Mouse (Mus musculus) left cerebral cortex, postnatal 10 days (tissue): Measurements from ENCODE around the gene Vdac1. TPM values are rescaled to one million over a fixed set of nuclear protein-coding genes. Genes with fewer than 3 reads are reported as not detected.
A peak's percentile ranks its signal among the peaks of the same experiment; 100 is the strongest.

Experiments
- DNase-seq, 2 experiments: peaks; one replicate each; pipeline ENCODE4 v3.0.0; 2021 to 2022; ENCODE audit warnings: low spot score in 2 of 2, mixed read lengths in 1 of 2; ENCODE audit errors: extremely low spot score in 1 of 2
- intact Hi-C: fragments of 180-260 bp; cut with DNase I; formaldehyde crosslinking; loops from one replicate; pipeline ENCODE4 v1.15.1; 2025
- total RNA-seq, 2 experiments: library from RNA; stranded (reverse); gene quantifications; 2 replicates each; pipeline ENCODE4 v1.2.3; 2021

Gene Vdac1
- total RNA-seq, 2 experiments from 2014 or later: 588 to 615 TPM

DNA sequence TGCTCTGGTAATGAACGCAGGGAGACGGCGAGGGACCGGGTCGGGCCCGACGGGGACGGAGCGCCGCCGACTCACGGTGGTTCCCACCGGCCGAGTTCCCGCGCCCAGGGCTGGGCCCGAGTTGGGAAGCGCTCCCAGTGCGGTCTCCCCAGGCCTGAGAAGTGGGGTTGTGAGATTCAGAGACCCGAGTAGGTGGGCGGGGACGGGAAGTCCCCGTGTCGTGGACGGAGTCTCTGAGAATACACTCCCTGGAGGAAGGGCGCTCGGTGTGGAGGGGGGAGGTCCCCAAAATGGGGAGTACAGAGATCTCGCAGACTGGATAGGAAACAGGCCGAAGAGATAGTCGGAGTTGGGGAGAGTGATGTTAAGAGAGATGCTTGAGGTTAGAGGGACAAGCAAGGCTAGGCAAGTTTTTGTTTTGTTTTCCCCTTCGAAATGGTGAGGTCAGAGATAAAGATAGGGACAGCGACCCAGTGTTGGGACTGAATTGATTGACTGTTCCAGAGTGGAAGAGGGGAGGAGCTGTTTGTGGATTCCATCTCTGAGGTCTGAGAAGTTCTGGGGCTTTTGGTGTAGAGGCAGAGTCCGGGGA, 36.0 kb downstream of the Vdac1 start:
- intact Hi-C loops: no loop called here
- peak in 1 of 2 experiments; percentile 68 for DNase-seq

DNA sequence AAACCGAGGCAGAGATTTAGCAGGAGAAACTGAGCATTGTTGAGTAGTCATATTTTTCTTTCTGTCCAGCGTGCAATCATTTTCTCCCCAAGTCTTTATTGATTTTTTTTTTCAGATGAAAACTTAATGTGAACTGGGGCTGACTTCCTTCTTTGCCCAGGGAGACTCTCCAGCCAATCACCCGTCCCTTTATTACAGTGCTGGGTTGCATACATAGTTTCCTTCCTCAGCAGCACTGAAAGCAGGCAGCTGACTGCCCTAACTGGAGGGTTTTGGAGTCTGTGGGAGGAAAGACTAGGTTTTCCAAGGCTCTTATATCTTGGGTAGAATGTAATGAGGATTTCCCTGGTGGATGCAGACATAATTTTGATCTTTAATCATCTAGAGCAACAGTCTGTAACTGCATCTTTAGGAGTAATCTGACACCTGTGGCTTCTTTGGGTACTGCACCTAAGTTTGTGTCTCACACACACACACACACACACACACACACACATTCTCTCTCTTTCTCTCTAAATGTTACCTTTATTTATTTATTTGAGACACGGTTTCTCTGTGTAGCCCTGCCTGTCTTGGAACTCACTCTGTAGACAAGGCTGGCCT, 36.8 kb downstream of the Vdac1 start:
- DNase-seq: no peak
- intact Hi-C loops: no loop called here

- DNase-seq: no peak
- intact Hi-C loops: no loop called here
Measured at GRCm38 (mm10) chr11:52401476-52401875, 40.8 kb downstream of the Vdac1 start.

DNA sequence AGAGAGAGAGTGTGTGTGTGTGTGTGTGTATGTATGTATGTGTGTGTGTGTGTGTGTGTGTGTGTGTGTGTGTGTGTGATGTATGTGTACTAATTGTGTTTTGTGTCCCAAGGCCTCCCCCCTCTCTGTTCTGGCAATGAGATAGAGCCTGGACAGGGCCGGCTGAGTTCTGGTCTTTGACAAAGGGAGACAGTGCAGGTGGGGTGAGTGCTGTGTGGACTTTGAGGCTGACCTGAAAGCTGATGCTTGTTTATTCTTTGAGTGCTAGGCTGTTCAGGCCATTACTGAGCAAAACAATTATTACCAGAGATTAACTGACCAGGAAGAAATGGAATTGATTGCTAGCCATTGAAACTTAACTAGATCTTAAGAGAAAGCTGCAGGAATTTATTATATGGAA, 41.9 kb downstream of the Vdac1 start:
- intact Hi-C loops: no loop called here
- no peak for DNase-seq

DNA sequence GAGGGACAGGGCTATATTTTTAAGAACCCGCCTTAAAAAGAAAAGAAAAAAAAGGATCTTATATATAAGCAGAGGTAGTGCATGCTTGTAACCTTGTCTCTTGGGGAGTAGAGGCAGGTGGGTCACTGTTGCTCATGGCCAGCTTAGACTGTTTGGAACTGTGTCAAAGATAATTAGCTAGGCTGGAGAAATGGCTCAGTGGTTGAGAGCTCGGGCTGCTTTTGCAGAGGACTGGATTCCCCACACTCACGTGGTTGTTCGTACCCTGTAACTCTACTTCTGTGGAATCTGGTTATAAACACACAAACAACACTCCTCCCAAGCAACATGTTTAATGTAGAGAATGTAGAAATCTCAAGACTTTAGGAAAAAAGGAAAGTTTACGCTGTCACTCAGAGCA, 43.5 kb downstream of the Vdac1 start:
- no peak for DNase-seq
- intact Hi-C loops: no loop called here

- intact Hi-C loops: no loop called here
- peak in 1 of 2 experiments; percentile 43 for DNase-seq
Measured at GRCm38 (mm10) chr11:52405196-52405688, 44.6 kb downstream of the Vdac1 start.

DNA sequence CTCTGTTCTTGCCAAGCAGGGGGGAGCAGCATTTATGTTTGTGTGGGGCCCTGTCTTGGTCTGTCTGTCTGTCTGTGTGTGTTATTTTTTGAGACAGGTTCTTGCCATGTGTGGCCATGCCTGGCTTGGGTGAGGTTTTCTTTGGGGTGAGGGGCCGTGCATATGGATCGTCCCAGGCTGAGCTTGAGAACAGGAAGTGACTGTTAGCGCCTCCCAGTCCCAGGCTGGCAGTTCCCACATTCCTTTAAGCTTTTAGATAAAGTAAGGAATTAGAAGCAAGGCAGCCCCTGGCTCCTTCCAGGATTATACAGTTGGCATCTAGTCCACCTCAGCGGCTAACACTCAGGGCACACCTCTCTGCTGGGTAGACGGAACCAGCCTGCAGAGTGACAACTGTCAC, 48.7 kb downstream of the Vdac1 start:
- intact Hi-C loops: no loop called here
- DNase-seq: no peak

GRCm38 (mm10) chr11:52418358-52418757, 57.7 kb downstream of the Vdac1 start:
- DNase-seq: no peak
- intact Hi-C loops: no loop called here

- intact Hi-C loops: no loop called here
Measured at GRCm38 (mm10) chr11:52419246-52419645, 58.6 kb downstream of the Vdac1 start.

GRCm38 (mm10) chr11:52419861-52420260, 59.2 kb downstream of the Vdac1 start:
- intact Hi-C loops: loop anchor here (5.0 to 10.0 kb wide), 2 partner anchors 615 to 837 kb away; no protein-coding TSS in a partner anchor

More at GRCm38 (mm10) chr11:52419246-52419645, 58.6 kb downstream of the Vdac1 start:
- DNase-seq: no peak

GRCm38 (mm10) chr11:52420296-52421052, 59.8 kb downstream of the Vdac1 start:
- no peak for DNase-seq
- intact Hi-C loops: loop anchor here (5.0 to 10.0 kb wide), 2 partner anchors 614 to 837 kb away; no protein-coding TSS in a partner anchor

More at GRCm38 (mm10) chr11:52419861-52420260, 59.2 kb downstream of the Vdac1 start:
- no peak for DNase-seq

DNA sequence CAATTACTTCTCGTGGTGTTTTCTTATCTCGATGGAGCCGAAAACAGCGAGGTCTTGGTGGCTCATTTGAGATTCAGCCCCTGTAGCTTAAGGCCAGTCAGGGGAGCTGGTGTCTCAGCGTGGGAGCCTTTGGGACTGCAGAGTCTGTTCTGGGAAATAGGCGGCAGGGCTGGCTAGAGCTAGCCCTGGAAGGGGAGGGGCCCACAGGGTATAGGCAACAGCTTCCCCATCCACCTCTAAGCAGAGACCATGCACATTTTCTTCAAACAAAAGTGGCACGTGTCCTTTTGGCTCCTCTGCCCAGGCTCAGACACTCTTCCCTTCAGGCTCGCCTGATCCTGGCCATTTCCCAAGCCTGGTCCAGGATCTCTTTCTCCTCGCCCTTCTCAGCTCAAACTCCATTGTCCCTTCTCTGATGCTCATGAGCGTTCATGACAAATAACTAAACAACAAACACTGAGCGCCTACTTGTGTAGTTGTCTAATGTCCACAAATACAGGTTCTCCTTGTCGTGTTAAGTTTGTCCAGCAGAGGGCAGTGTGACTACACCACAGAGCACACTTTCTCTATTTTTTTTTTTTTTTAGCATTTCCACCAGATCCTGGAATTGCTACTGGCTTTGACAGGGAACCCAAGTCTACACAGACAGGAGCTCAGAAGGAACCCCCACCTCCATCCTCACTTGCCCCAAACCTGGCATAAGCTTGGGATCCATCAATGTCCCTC, 60.6 kb downstream of the Vdac1 start:
- peak; percentile 60 to 71 for DNase-seq
- intact Hi-C loops: loop anchor here (5.0 to 10.0 kb wide), 2 partner anchors 614 to 836 kb away; no protein-coding TSS in a partner anchor

- intact Hi-C loops: loop anchor here (10.0 kb wide), 1 partner anchor 605 kb away; no protein-coding TSS in a partner anchor
- no peak for DNase-seq
Measured at GRCm38 (mm10) chr11:52429440-52429839, 68.8 kb downstream of the Vdac1 start.

- intact Hi-C loops: no loop called here
- peak; percentile 53 to 65 for DNase-seq
Measured at GRCm38 (mm10) chr11:52431594-52431993, 70.9 kb downstream of the Vdac1 start.

DNA sequence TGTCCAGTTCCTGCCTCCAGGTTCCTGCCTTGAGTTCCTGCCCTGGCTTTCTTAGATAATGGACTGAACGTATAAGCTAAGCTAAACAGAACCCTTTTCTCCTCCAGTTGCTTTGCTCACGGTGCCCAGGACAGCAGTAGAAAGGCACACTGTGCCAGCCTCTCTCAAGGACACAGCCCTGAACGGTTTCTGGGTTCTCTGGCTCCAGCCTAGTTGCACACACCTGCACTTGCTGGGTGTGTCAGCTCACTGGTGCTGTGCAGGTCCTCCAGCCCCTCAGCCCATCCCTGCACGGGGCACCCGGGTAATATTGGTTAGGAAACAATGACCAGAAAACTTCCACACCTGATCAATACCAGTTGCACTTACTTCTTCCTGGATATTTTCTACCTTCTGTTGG, 71.5 kb downstream of the Vdac1 start:
- intact Hi-C loops: no loop called here
- DNase-seq: no peak

DNA sequence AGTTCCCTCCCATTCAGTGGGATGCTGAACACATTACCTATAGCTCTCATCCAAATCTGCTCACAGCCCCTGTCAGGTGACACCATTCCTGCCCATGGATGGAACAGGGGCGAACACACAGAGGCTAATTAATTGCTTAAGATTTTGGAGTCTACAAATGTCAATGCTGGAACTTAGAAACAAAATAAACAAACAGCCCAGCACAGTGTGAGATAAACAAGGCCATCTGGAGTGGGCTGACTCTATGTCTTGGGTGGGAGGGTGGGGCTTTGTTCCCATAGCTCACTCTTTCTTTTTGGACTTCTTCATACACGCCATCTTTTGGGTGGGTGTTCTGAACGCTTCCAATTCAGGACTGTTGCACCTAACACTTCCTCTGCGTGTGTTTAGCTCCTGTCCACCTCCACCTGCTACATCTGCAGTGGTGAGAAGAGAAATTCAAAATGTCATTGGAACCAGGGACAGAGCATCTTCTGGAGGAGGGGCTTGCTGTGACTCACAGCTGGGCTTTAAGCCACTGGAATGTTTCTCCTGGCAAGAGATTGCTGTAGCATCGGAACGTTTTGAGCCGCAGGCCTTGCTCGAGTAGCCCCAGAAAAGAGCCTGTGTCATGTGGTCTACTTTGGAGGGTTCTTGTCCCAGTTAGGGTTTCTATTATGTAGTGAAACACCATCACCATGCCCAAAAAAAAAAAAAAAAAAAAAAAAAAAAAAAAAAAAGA, 72.6 kb downstream of the Vdac1 start:
- no peak for DNase-seq
- intact Hi-C loops: no loop called here

DNA sequence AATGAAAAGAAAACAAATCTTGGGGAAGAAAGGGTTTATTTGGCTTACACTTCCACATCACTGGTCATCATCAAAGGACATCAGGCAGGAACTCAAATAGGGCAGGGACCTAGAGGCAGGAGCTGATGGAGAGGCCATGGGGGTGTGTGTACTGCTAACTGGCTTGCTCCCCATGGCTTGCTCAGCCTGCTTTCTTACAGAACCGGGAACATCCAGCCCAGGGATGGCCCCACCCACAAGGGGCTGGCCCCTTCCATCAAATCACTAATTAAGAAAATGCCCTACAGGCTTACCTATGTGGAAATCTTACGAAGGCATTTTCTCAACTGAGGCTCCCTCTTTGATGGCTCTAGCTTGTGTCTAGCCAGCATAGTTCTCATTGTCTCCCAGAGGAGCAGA, 73.1 kb downstream of the Vdac1 start:
- no peak for DNase-seq
- intact Hi-C loops: no loop called here

DNA sequence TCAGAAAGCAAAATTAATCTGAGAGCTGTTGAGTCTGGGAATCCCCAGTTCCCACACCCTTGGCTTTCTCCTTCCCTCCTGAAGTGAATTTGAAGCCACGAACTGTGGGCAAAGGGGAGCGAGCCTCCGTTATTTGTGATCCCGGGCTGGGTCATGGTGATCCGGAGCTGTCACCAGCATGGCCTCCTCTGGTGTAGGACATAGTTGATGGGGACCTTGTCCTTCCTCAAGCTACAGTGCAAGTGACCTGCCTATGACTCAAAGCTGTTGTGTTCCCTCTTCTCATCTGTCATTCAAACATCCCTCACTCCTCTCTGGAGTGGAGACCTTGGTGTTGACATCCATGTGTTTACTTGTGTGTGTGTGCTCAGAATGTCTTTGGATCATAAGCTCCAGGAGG, 74.8 kb downstream of the Vdac1 start:
- intact Hi-C loops: no loop called here

More for the DNA sequence above, 74.8 kb downstream of the Vdac1 start:
- DNase-seq: no peak
